Mouse (Mus musculus) embryonic facial prominence, embryonic 12.5 days (tissue): ENCODE measurements around the gene Sh3gl1. TPM values are rescaled to one million over a fixed set of nuclear protein-coding genes. Genes with fewer than 3 reads are reported as not detected.
A peak's percentile ranks its signal among the peaks of the same experiment; 100 is the strongest.
"Not testable (repeated sequence)": the region's sequence is repeated elsewhere in the genome, so short reads cannot be mapped to it uniquely, and the experiment has no call there.

Source experiments
- ATAC-seq: fragments of 200-750 bp; cut with Nextera tagmentation; 2 replicates; pipeline ENCODE4 v1.8.0; 2017; ENCODE audit not compliant: insufficient number of reproducible peaks, insufficient read depth, low FRiP score, low TSS enrichment
- H3K27ac ChIP-seq: fragments of 300-500 bp; sonication (generic); 2 replicates; pipeline ENCODE4 v1.5.1; 2016; ENCODE audit warnings: mild to moderate bottlenecking
- H3K27me3 ChIP-seq: fragments of 300-500 bp; sonication (generic); 2 replicates; pipeline ENCODE4 v1.6.1; 2016; ENCODE audit warnings: mild to moderate bottlenecking, moderate library complexity
- H3K36me3 ChIP-seq: fragments of 300-500 bp; sonication (generic); 2 replicates; pipeline ENCODE4 v1.6.1; 2016; ENCODE audit warnings: mild to moderate bottlenecking
- H3K4me1 ChIP-seq: fragments of 300-500 bp; sonication (generic); 2 replicates; pipeline ENCODE4 v1.6.1; 2016
- H3K4me2 ChIP-seq: fragments of 300-500 bp; sonication (generic); replicated peaks from 2 replicates; pipeline ENCODE4 v1.6.1; 2016; ENCODE audit warnings: mild to moderate bottlenecking, moderate library complexity
- H3K4me3 ChIP-seq: fragments of 300-500 bp; sonication (generic); 2 replicates; pipeline ENCODE4 v1.5.1; 2016; ENCODE audit warnings: mild to moderate bottlenecking
- H3K9ac ChIP-seq: fragments of 300-500 bp; sonication (generic); 2 replicates; pipeline ENCODE4 v1.6.1; 2016; ENCODE audit warnings: mild to moderate bottlenecking, moderate library complexity
- H3K9me3 ChIP-seq: fragments of 300-500 bp; sonication (generic); 2 replicates; pipeline ENCODE4 v1.6.1; 2016; ENCODE audit warnings: mild to moderate bottlenecking, moderate library complexity
- WGBS: fragments of 180-500 bp; shearing (Covaris S2); methylation state at CpG from one replicate; pipeline ENCODE4 v1.1.7; 2016; 5-methylcytosine and 5-hydroxymethylcytosine counted together
- polyA plus RNA-seq: library from polyadenylated mRNA; unstranded; fragments of >200 nt; fragmentation: Nextera tagmentation; extraction: Ambion mirVana; gene quantifications from 2 replicates; pipeline ENCODE4 v1.2.1, GENCODE M21; 2016

The Sh3gl1 gene
- polyA plus RNA-seq, 1 experiment from 2014 or later, result 173 TPM

- Histone ChIP-seq H3K4me1 (peaks cover 7% of the 10 kb centered on the region; the same call in 1 of the 2 replicates), H3K27ac (no peak overlapping the region), H3K4me2 (no peak overlapping the region), H3K36me3 (peaks cover 81% of the 10 kb centered on the region), H3K4me3 (no peak overlapping the region), H3K27me3 (no peaks in the 10 kb centered on the region), H3K9ac (no peak overlapping the region), H3K9me3 (no peaks in the 10 kb centered on the region)
- no peak for ATAC-seq
- 93% methylated on average over 14 of the region's 14 CpGs for WGBS
Observed at GRCm38 (mm10) chr17:56069066-56069465, 32.6 kb upstream of the Sh3gl1 start.

- ATAC-seq, result no peak
- H3K27me3 ChIP-seq, result no peaks in the 10 kb centered on the region
- no peak overlapping the region for H3K9ac ChIP-seq
- no peak overlapping the region for H3K4me3 ChIP-seq
- no peak overlapping the region for H3K27ac ChIP-seq
- H3K9me3 ChIP-seq, result no peaks in the 10 kb centered on the region
- H3K4me2 ChIP-seq, result no peak overlapping the region
- H3K4me1 ChIP-seq, result no peaks in the 10 kb centered on the region
- H3K36me3 ChIP-seq, result peaks cover 99% of the 10 kb centered on the region
Observed at GRCm38 (mm10) chr17:56066451-56066850, 30.0 kb upstream of the Sh3gl1 start.

- H3K9me3 ChIP-seq, H3K27me3 ChIP-seq, H3K4me1 ChIP-seq, H3K4me2 ChIP-seq, H3K4me3 ChIP-seq, H3K9ac ChIP-seq, H3K27ac ChIP-seq, ATAC-seq: not testable (repeated sequence)
- peaks cover 99% of the 10 kb centered on the region for H3K36me3 ChIP-seq
- 82% methylated on average over 6 of the region's 6 CpGs for WGBS
Observed at GRCm38 (mm10) chr17:56065715-56066114, 29.3 kb upstream of the Sh3gl1 start.

GRCm38 (mm10) chr17:56062081-56062480 is 25.6 kb upstream of the Sh3gl1 start:
- Histone ChIP-seq H3K4me2 (no peak overlapping the region), H3K4me3 (no peak overlapping the region), H3K27me3 (no peaks in the 10 kb centered on the region), H3K9me3 (no peaks in the 10 kb centered on the region), H3K27ac (no peak overlapping the region), H3K36me3 (peaks cover 98% of the 10 kb centered on the region), H3K9ac (no peak overlapping the region), H3K4me1 (no peaks in the 10 kb centered on the region)
- 93% methylated on average over 7 of the region's 7 CpGs for WGBS
- no peak for ATAC-seq

- Histone ChIP-seq H3K4me2 (no peak overlapping the region), H3K27me3 (no peaks in the 10 kb centered on the region), H3K36me3 (peaks cover 83% of the 10 kb centered on the region), H3K4me3 (no peak overlapping the region), H3K27ac (no peak overlapping the region), H3K4me1 (no peaks in the 10 kb centered on the region), H3K9me3 (no peaks in the 10 kb centered on the region), H3K9ac (no peak overlapping the region)
- 75% methylated on average over 11 of the region's 11 CpGs for WGBS
- no peak for ATAC-seq
Observed at GRCm38 (mm10) chr17:56057381-56058120, 21.1 kb upstream of the Sh3gl1 start.

- H3K4me1 ChIP-seq, result no peaks in the 10 kb centered on the region
- H3K4me3 ChIP-seq, result no peak overlapping the region
- H3K27ac ChIP-seq, result no peak overlapping the region
- ATAC-seq, result no peak
- peaks cover 77% of the 10 kb centered on the region for H3K36me3 ChIP-seq
- H3K9ac ChIP-seq, result peak overlapping the region; percentile 9; the same call in 1 of the 2 replicates
- H3K27me3 ChIP-seq, result no peaks in the 10 kb centered on the region
- WGBS, result 73% methylated on average over 4 of the region's 4 CpGs
- no peak overlapping the region for H3K4me2 ChIP-seq
- H3K9me3 ChIP-seq, result no peaks in the 10 kb centered on the region
Observed at GRCm38 (mm10) chr17:56055945-56056678, 19.7 kb upstream of the Sh3gl1 start.

- H3K27me3 ChIP-seq, result no peaks in the 10 kb centered on the region
- no peak overlapping the region for H3K4me2 ChIP-seq
- H3K9me3 ChIP-seq, result no peaks in the 10 kb centered on the region
- no peaks in the 10 kb centered on the region for H3K4me1 ChIP-seq
- no peak for ATAC-seq
- H3K27ac ChIP-seq, result no peak overlapping the region
- no peak overlapping the region for H3K9ac ChIP-seq
- no peak overlapping the region for H3K4me3 ChIP-seq
- H3K36me3 ChIP-seq, result peaks cover 77% of the 10 kb centered on the region
Observed at GRCm38 (mm10) chr17:56054938-56055337, 18.5 kb upstream of the Sh3gl1 start.

GRCm38 (mm10) chr17:56051369-56051768 is 14.9 kb upstream of the Sh3gl1 start:
- Histone ChIP-seq H3K9ac (no peak overlapping the region), H3K4me1 (no peaks in the 10 kb centered on the region), H3K27ac (no peak overlapping the region), H3K4me3 (no peak overlapping the region), H3K27me3 (no peaks in the 10 kb centered on the region), H3K36me3 (peaks cover 79% of the 10 kb centered on the region), H3K9me3 (no peaks in the 10 kb centered on the region), H3K4me2 (no peak overlapping the region)
- ATAC-seq, result 0 out of 2 replicates have a peak, but pooled peaks have one; percentile 62
- 86% methylated on average over 5 of the region's 5 CpGs for WGBS

GRCm38 (mm10) chr17:56040857-56041163 is 4.4 kb upstream of the Sh3gl1 start:
- Histone ChIP-seq H3K9me3 (no peaks in the 10 kb centered on the region), H3K4me2 (peak overlapping the region; percentile 73), H3K27ac (peak overlapping the region; percentile 84), H3K36me3 (peaks cover 25% of the 10 kb centered on the region), H3K27me3 (no peaks in the 10 kb centered on the region), H3K9ac (peak overlapping the region; percentile 83), H3K4me3 (peak overlapping the region; percentile 83), H3K4me1 (peaks cover 14% of the 10 kb centered on the region)
- 1% methylated on average over 12 of the region's 12 CpGs for WGBS
- no peak for ATAC-seq

GRCm38 (mm10) chr17:56040030-56040856 is 3.8 kb upstream of the Sh3gl1 start, which contains the start of gene Chaf1a:
TSS of gene Chaf1a (plus strand) at chr17:56040439.
- Histone ChIP-seq H3K27me3 (no peaks in the 10 kb centered on the region), H3K4me3 (peak within 1 kb of the TSS; percentile 83), H3K9ac (peak within 1 kb of the TSS; percentile 83), H3K4me1 (peaks cover 18% of the 10 kb centered on the region), H3K36me3 (peaks cover 20% of the 10 kb centered on the region), H3K9me3 (no peaks in the 10 kb centered on the region), H3K4me2 (peak within 1 kb of the TSS; percentile 73), H3K27ac (peak within 1 kb of the TSS; percentile 84)
- peak; percentile 83 for ATAC-seq
- WGBS, result under 1% methylated on average over 68 of the region's 68 CpGs

GRCm38 (mm10) chr17:56039345-56039744 is 2.9 kb upstream of the Sh3gl1 start:
- no peaks in the 10 kb centered on the region for H3K27me3 ChIP-seq
- no peak for ATAC-seq
- no peak overlapping the region for H3K4me3 ChIP-seq
- no peaks in the 10 kb centered on the region for H3K9me3 ChIP-seq
- H3K9ac ChIP-seq, result no peak overlapping the region
- no peak overlapping the region for H3K27ac ChIP-seq
- peaks cover 14% of the 10 kb centered on the region for H3K36me3 ChIP-seq
- peaks cover 27% of the 10 kb centered on the region for H3K4me1 ChIP-seq
- peak overlapping the region; percentile 73 for H3K4me2 ChIP-seq
- 77% methylated on average over 4 of the region's 4 CpGs for WGBS
